Mouse (Mus musculus) CH12F3 (cell line): Measurements from ENCODE around the gene Unc79.

ENCODE experiments used
- in situ Hi-C: fragments of 300-500 bp; cut with MboI; formaldehyde crosslinking; loops from 2 replicates; pipeline ENCODE4 v1.14.3; 2020; ENCODE audit warnings: low sequenced_read_pairs

The Unc79 gene

DNA sequence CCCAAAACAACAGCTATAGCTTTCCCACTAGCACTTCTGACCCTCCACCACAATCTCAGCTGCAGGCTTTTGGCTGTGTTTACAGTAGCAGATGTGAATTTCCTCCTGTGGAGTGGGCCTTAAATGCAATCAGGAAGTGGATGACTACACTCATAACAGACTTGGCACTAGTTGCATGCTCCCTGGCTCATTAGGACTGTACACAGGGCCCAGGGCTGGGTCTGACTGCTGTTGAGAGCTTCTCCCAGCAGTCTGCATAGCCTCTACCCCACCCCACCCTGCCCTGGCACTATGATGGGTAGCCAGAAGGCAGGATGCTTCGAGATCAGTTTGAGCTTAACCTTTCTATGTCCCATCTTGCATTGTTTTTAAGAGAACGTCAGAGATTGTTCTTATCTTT is 91.5 kb downstream of the Unc79 start:
- in situ Hi-C loops, result no loop called here

GRCm38 (mm10) chr12:103041401-103041800 is 92.7 kb downstream of the Unc79 start:
- in situ Hi-C loops, result no loop called here

DNA sequence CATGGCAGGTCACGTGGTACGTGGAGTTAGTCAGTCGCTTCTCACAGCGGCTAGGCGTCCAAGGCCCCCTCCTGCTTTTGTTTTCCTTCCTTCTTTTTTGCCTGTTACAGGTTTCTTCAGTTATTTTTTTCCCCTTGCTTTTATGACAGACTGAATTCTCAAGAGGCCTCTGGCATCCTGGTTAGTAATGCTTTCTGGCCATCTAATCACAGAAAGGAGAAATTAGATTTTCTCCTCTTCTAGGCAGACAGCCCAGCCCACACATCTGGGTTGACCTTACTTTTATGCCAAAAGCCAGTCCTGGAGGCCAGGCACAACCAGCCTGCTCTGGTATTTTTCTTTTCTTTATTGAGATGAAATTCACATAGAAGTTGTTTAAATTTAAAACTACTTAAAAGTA is 94.1 kb downstream of the Unc79 start:
- in situ Hi-C loops, result no loop called here

GRCm38 (mm10) chr12:103044422-103044821 is 95.8 kb downstream of the Unc79 start:
- in situ Hi-C loops, result no loop called here

DNA sequence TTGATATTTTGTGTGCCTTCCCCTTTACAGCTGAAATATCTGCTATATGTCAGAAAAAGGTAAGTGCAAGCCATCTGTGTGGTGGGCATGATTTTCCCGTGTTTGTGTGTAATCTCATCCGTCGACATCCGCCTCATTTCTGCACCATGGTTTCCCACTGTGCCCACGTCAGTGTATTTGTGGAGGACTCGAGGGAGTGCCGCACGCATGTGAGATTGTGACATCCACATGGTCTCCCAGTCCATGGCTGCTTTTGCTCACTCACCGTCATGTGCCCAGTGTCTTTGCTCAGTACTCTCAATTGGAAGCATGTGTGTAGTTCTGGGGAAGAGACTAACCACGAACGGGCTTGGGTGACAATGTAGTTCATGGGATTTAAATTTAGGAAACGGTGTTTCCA is 101.2 kb downstream of the Unc79 start:
- in situ Hi-C loops, result no loop called here

DNA sequence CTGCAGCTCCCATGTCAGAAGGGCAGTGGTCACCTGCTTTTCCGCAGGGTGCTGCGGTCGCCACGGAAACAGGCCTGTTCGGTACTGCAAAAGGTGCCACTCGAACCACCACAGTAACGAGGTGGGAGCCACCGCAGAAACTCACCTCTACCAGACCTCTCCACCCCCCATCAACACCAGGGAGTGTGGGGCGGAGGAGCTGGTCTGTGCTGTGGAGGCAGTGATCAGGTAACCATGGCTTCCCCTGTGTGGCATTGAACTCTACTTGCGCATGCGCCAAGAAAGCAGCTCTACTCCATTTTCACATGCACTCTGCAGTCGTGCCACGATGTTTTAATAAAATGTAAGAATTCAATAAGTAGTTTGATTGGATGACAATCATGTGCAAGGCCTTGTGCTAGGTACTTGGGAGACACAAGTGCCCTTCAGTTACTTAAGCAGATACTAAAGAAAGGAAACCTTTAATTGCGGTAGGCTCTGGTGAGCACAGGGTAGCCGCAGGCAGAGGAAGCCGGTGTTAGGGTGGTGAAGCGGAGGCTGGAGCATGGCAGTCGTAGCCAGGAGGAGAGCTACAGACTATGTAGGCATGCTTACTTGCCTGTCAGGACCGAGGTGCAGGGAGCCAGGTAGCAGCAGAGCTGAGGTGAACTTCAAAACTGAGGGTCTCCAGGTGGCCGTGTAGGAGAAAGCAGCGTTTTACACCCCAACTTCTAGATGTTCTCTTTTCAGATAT is 110.8 kb downstream of the Unc79 start:
- in situ Hi-C loops, result no loop called here

DNA sequence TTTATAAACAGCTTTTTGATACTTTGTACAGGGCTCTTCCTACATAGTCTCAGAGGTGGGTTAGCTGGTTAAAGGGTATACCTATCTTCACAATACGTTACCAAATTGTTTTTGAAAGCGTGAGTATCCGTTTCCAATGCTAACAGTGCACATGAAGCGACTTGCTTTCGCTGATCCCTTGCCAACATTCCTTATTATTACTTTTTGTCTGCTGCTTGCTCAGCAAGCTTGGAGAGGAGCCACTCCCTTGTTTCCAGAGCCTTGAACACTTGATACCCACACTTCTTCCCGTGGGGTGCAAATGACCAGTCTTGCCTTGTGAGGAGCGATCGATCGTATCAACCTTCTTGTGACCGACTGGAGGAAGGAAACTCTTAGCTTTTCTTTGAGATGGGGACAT is 112.1 kb downstream of the Unc79 start:
- in situ Hi-C loops, result no loop called here

GRCm38 (mm10) chr12:103062133-103062532 is 113.5 kb downstream of the Unc79 start:
- in situ Hi-C loops, result no loop called here

DNA sequence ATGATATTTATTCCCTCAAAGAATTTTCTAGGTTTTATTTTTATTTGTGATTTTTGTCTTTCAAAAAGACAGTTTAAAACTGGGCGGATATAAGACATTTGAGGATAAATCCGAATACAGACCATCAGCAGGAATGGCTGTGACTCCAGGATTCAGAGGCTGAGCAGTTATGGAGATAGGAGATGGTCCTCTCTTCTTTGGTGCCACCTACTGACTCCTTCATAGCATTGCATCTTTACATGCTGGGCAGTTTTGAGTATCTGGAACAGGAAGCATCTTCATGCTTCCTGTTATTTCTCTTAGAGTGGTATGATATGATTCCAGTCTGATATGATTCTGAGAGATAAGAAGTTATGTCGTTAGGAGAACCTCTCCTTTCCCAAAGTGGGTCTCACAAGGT is 116.3 kb downstream of the Unc79 start:
- in situ Hi-C loops, result no loop called here

- in situ Hi-C loops, result no loop called here
Observed at GRCm38 (mm10) chr12:103068161-103068560, 119.5 kb downstream of the Unc79 start.

DNA sequence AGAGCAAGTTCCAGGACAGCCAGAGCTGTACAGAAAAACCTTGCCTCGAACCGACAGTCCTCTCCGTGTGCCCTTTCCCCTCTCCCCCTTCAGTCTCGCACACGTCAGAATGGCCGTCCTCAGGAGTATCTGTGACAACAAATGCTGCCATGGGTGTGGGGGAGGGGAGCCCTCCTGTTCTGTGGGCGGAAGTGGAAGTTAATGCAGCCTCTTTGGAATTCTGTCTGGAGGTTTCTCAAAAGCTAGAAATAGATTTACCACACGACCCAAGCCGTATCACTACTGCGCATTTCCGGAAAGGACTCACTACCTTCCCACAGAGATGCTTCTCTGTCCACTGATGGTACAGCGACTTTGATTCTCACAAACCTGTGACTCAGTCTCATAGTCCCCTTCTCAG is 120.9 kb downstream of the Unc79 start:
- in situ Hi-C loops, result no loop called here

DNA sequence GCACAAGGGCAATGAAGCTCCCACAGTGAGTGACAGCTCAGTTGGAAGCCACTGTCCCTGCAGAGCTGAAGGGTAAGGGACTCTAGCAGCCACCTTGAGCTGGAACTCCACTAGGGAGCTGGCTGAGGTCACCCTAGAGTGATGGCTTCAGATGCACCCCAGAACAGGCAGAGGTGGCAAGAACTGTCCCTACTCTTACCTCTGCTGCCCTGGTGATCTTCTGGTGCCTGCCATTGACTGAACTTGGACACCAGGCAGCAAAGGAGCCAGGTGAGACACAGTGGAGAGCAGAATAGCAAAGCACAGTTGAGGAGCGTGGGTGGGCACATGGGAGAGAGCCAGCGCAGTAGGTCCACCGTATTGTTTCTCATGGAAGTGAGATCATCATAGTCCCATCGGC is 125.3 kb downstream of the Unc79 start:
- in situ Hi-C loops, result no loop called here

DNA sequence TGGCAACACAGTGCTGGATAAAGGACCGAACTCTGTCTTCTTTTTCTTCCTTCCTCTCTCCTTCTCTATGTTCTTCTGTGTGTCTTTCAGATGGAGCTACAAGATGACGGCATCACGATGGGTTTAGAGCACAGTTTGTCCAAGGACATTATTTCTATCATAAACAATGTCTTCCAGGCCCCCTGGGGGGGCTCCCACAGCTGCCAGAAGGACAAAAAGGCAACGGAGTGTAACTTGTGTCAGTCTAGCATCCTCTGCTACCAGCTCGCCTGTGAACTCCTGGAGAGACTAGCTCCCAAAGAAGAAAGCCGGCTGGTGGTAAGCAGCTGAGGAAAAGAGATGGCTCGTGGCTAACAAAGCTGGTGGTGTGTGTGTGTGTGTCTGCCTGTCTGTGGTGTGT is 130.1 kb downstream of the Unc79 start:
- in situ Hi-C loops, result no loop called here

- in situ Hi-C loops, result no loop called here
Observed at GRCm38 (mm10) chr12:103080055-103080454, 131.4 kb downstream of the Unc79 start.

DNA sequence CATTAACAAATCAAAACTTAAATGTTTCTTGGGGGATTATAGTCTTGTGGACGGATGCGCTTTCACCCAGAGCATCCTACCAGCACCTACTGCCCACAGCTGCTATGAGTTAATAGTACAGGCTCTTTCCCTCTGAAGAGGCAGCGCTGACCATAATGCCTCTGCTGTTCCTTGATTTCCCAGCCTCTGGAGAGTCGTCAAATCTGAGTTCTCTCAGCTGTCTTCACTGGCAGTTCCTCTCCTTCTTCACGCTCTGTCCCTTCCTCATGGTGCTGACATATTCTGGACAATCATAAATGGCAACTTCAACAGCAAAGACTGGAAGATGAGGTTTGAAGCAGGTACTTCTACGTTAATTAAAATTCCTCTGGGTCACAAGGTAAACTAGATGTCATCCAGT is 143.2 kb downstream of the Unc79 start:
- in situ Hi-C loops, result no loop called here

DNA sequence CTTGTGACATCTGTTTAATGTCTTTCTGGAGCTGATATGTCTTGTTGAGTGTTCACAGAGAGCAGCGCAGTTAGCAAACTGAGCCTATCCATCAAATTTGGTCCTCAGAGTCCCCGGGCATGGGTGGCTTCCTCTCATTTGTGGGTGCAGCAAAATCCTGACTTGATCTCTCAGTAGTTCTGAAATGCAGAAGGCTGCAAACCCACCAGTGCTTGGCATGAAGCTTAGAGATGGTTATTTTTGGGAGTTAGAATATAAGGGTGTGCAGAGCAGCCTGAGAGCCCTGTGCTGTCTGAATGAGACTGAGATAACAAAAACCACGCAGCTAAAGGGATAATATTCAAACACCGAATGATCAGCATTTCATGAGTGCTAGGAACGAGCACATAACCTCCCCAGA is 146.5 kb downstream of the Unc79 start:
- in situ Hi-C loops, result no loop called here

DNA sequence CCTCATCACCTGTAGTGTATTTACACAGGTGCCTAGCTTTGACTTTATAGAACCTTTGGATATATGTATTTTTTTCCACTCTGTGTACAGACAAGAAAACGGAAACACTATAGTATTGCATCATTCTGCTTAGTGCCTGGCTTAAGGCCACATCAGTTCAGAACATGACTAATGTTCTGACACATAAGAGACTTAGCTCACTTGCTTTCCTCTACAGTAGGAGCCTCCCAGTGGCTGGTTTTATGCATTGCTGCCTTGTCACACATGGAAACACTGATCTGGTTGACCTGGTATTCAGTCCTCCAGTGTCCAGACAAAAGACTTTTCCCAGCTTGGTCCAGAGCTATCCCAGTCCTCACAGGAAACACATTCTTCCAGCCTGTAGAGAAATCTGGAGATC is 150.5 kb downstream of the Unc79 start:
- in situ Hi-C loops, result no loop called here

DNA sequence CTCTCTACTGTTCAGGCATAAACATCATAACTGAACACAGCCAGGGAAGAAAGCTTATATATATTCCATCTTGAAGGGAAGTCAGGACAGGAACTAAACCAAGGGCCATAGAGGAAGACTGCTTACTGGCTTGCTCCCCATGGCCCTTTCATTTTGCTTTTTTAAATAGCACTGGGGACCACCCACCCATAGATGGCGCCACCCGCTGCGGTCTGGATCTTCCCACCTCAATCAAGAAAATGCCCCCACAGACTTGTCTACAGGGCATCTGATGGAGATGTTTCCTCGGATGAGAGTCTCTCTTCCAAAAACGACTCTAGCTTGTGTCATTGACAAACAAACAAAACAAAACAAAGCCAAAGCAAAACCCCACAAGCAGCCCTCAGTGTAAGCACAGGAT is 151.4 kb downstream of the Unc79 start:
- in situ Hi-C loops, result no loop called here

DNA sequence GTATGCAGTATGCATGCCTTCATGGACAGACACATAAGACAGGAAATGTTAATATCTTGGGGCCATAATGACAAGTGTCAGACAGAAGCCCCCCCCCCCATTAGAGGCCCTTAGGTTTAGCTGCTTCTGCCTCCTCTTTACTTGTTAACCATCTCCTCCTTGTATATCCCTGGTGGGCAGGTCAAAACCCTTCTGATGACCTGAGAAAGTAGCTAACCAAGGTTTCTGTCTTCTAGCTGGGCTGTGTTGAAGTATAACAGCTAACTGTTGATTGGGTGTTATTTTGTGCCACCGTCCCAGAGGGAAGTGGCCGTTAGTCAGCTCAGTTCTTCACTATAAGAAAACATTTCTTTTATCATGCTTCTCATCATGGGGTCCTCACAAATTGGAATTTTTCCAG is 154.4 kb downstream of the Unc79 start:
- in situ Hi-C loops, result no loop called here

- in situ Hi-C loops, result no loop called here
Observed at GRCm38 (mm10) chr12:103103601-103104000, 154.9 kb downstream of the Unc79 start.

- in situ Hi-C loops, result no loop called here
Observed at GRCm38 (mm10) chr12:103109301-103109700, 160.6 kb downstream of the Unc79 start.

DNA sequence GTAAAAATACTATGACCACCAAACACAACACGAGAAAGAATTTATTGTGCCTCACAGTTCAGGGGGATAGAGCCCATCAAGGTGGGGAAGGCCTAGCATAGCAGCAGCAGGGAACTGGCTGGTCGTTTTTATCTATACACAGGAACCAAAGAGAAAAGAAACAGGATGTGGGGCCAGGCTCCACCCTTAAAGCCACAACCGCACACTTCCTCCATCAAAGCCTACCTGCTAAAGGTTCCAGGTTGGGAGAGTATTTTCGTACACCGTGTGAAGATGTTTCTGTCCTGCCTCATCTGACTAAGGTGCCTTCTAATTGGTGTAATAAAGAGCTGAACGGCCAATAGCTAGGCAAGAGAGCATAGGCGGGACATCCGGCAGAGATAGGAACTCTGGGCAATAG is 168.0 kb downstream of the Unc79 start:
- in situ Hi-C loops, result no loop called here

- in situ Hi-C loops, result no loop called here
Observed at GRCm38 (mm10) chr12:103117517-103118193, 169.0 kb downstream of the Unc79 start.
